Mouse (Mus musculus): ENCODE results near the gene Atg10. TPM values are rescaled to one million over a fixed set of nuclear protein-coding genes. Genes with fewer than 3 reads are reported as not detected.
A peak's percentile ranks its signal among the peaks of the same experiment; 100 is the strongest.

The Atg10 gene
- polyA plus RNA-seq, 1 experiment from 2014 or later, result 21.5 TPM

GRCm38 (mm10) chr13:90984073-90984472, 239.7 kb downstream of the Atg10 start:
- H3K4me1 ChIP-seq (replicated peaks), result no peaks in the 10 kb centered on the region
- WGBS, result 87% methylated on average over 2 of the region's 2 CpGs
- no peaks in the 10 kb centered on the region for H3K9me3 ChIP-seq
- no peaks in the 10 kb centered on the region for H3K36me3 ChIP-seq
- no peak for ATAC-seq (ENCODE audit: low read depth)
- no peak overlapping the region for H3K9ac ChIP-seq
- no peak overlapping the region for H3K27ac ChIP-seq (replicated peaks)
- H3K4me2 ChIP-seq, result no peak overlapping the region
- no peaks in the 10 kb centered on the region for H3K27me3 ChIP-seq
- no peak overlapping the region for H3K4me3 ChIP-seq

GRCm38 (mm10) chr13:90981798-90982197, 242.0 kb downstream of the Atg10 start:
- no peak for ATAC-seq (ENCODE audit: low read depth)
- H3K9ac ChIP-seq, result no peak overlapping the region

GRCm38 (mm10) chr13:90980878-90981674, 242.7 kb downstream of the Atg10 start:
- Histone ChIP-seq H3K27ac (replicated peaks) (no peak overlapping the region), H3K9me3 (no peaks in the 10 kb centered on the region), H3K9ac (no peak overlapping the region), H3K4me2 (no peak overlapping the region), H3K36me3 (no peaks in the 10 kb centered on the region), H3K4me1 (replicated peaks) (no peaks in the 10 kb centered on the region), H3K27me3 (no peaks in the 10 kb centered on the region), H3K4me3 (no peak overlapping the region)
- ATAC-seq (ENCODE audit: low read depth), result no peak
- WGBS, result 87% methylated on average over 6 of the region's 6 CpGs

More at GRCm38 (mm10) chr13:90981798-90982197, 242.0 kb downstream of the Atg10 start:
- Histone ChIP-seq H3K4me3 (no peak overlapping the region), H3K9me3 (no peaks in the 10 kb centered on the region), H3K36me3 (no peaks in the 10 kb centered on the region), H3K27me3 (no peaks in the 10 kb centered on the region), H3K27ac (replicated peaks) (no peak overlapping the region), H3K4me2 (no peak overlapping the region), H3K4me1 (replicated peaks) (no peaks in the 10 kb centered on the region)
- WGBS, result 91% methylated on average over 1 of the region's 1 CpGs

- Histone ChIP-seq H3K4me3 (no peak overlapping the region), H3K4me1 (replicated peaks) (peaks cover 5% of the 10 kb centered on the region), H3K27ac (replicated peaks) (no peak overlapping the region), H3K36me3 (no peaks in the 10 kb centered on the region), H3K27me3 (no peaks in the 10 kb centered on the region), H3K9ac (no peak overlapping the region), H3K9me3 (no peaks in the 10 kb centered on the region), H3K4me2 (no peak overlapping the region)
- ATAC-seq (ENCODE audit: low read depth), result no peak
- 90% methylated on average over 3 of the region's 3 CpGs for WGBS
Measured at GRCm38 (mm10) chr13:90977057-90977456, 246.7 kb downstream of the Atg10 start.

GRCm38 (mm10) chr13:90973409-90973808, 250.4 kb downstream of the Atg10 start:
- no peak overlapping the region for H3K4me3 ChIP-seq
- no peak overlapping the region for H3K9ac ChIP-seq
- WGBS, result 36% methylated on average over 7 of the region's 7 CpGs
- no peaks in the 10 kb centered on the region for H3K27me3 ChIP-seq
- H3K4me1 ChIP-seq (replicated peaks), result peaks cover 5% of the 10 kb centered on the region
- H3K9me3 ChIP-seq, result no peaks in the 10 kb centered on the region
- no peak overlapping the region for H3K27ac ChIP-seq (replicated peaks)
- 0 out of 2 replicates have a peak, but pooled peaks have one; percentile 59 for ATAC-seq (ENCODE audit: low read depth)
- H3K36me3 ChIP-seq, result no peaks in the 10 kb centered on the region
- no peak overlapping the region for H3K4me2 ChIP-seq

GRCm38 (mm10) chr13:90970259-90971017, 253.3 kb downstream of the Atg10 start:
- Histone ChIP-seq H3K27me3 (no peaks in the 10 kb centered on the region), H3K4me2 (no peak overlapping the region), H3K4me3 (no peak overlapping the region), H3K27ac (replicated peaks) (no peak overlapping the region), H3K9ac (no peak overlapping the region), H3K4me1 (replicated peaks) (peaks cover 5% of the 10 kb centered on the region), H3K36me3 (no peaks in the 10 kb centered on the region), H3K9me3 (no peaks in the 10 kb centered on the region)
- WGBS, result 89% methylated on average over 10 of the region's 10 CpGs
- no peak for ATAC-seq (ENCODE audit: low read depth)

GRCm38 (mm10) chr13:90968940-90969339, 254.8 kb downstream of the Atg10 start:
- WGBS, result 78% methylated on average over 4 of the region's 4 CpGs
- Histone ChIP-seq H3K4me3 (no peak overlapping the region), H3K9me3 (no peaks in the 10 kb centered on the region)

GRCm38 (mm10) chr13:90967422-90967821, 256.3 kb downstream of the Atg10 start:
- H3K27ac ChIP-seq (replicated peaks), result no peak overlapping the region
- H3K36me3 ChIP-seq, result no peaks in the 10 kb centered on the region
- no peak overlapping the region for H3K9ac ChIP-seq
- 6% methylated on average over 4 of the region's 4 CpGs for WGBS
- H3K4me3 ChIP-seq, result no peak overlapping the region
- peak; percentile 93 for ATAC-seq (ENCODE audit: low read depth)
- H3K9me3 ChIP-seq, result no peaks in the 10 kb centered on the region
- H3K4me1 ChIP-seq (replicated peaks), result no peaks in the 10 kb centered on the region
- no peak overlapping the region for H3K4me2 ChIP-seq
- no peaks in the 10 kb centered on the region for H3K27me3 ChIP-seq

More at GRCm38 (mm10) chr13:90968940-90969339, 254.8 kb downstream of the Atg10 start:
- no peaks in the 10 kb centered on the region for H3K27me3 ChIP-seq
- H3K27ac ChIP-seq (replicated peaks), result no peak overlapping the region
- peaks cover 5% of the 10 kb centered on the region for H3K4me1 ChIP-seq (replicated peaks)
- no peak overlapping the region for H3K9ac ChIP-seq
- no peak for ATAC-seq (ENCODE audit: low read depth)
- H3K4me2 ChIP-seq, result no peak overlapping the region
- H3K36me3 ChIP-seq, result no peaks in the 10 kb centered on the region

GRCm38 (mm10) chr13:90965996-90966395, 257.8 kb downstream of the Atg10 start:
- Histone ChIP-seq H3K27me3 (no peaks in the 10 kb centered on the region), H3K4me1 (replicated peaks) (no peaks in the 10 kb centered on the region), H3K36me3 (no peaks in the 10 kb centered on the region), H3K9me3 (no peaks in the 10 kb centered on the region), H3K9ac (no peak overlapping the region), H3K4me3 (no peak overlapping the region), H3K27ac (replicated peaks) (no peak overlapping the region), H3K4me2 (no peak overlapping the region)
- no peak for ATAC-seq (ENCODE audit: low read depth)
- WGBS, result 77% methylated on average over 8 of the region's 8 CpGs

- H3K4me3 ChIP-seq, result no peak overlapping the region
- no peak overlapping the region for H3K4me2 ChIP-seq
- H3K9ac ChIP-seq, result no peak overlapping the region
- H3K36me3 ChIP-seq, result no peaks in the 10 kb centered on the region
- no peaks in the 10 kb centered on the region for H3K9me3 ChIP-seq
- no peaks in the 10 kb centered on the region for H3K27me3 ChIP-seq
- H3K4me1 ChIP-seq (replicated peaks), result no peaks in the 10 kb centered on the region
- ATAC-seq (ENCODE audit: low read depth), result no peak
- WGBS, result 85% methylated on average over 4 of the region's 4 CpGs
- no peak overlapping the region for H3K27ac ChIP-seq (replicated peaks)
Measured at GRCm38 (mm10) chr13:90964511-90964910, 259.3 kb downstream of the Atg10 start.

- WGBS, result 75% methylated on average over 10 of the region's 10 CpGs
- ATAC-seq (ENCODE audit: low read depth), result no peak
- Histone ChIP-seq H3K4me3 (no peak overlapping the region), H3K36me3 (no peaks in the 10 kb centered on the region), H3K27ac (replicated peaks) (no peak overlapping the region), H3K9me3 (no peaks in the 10 kb centered on the region), H3K4me1 (replicated peaks) (no peaks in the 10 kb centered on the region), H3K9ac (no peak overlapping the region), H3K27me3 (no peaks in the 10 kb centered on the region), H3K4me2 (no peak overlapping the region)
Measured at GRCm38 (mm10) chr13:90962836-90963760, 260.7 kb downstream of the Atg10 start.

Data from neural tube, embryonic 13.5 days (tissue).